Mouse (Mus musculus): Measurements from ENCODE around the gene Ednra.

GRCm38 (mm10) chr8:77623677-77624209 is 100.5 kb downstream of the Ednra start:
- TF ChIP-seq CTCF (IDR thresholded peaks at IDR 0.05; ENCODE audit: borderline replicate concordance, extremely low read depth, insufficient read depth, insufficient read length) (no peak), POLR2A (IDR thresholded peaks at IDR 0.05; ENCODE audit: borderline replicate concordance, extremely low read depth, insufficient read depth, insufficient read length, poor library complexity, severe bottlenecking) (no peak)
